Mouse (Mus musculus): ENCODE measurements around the gene Gm281.

Gene Gm281

DNA sequence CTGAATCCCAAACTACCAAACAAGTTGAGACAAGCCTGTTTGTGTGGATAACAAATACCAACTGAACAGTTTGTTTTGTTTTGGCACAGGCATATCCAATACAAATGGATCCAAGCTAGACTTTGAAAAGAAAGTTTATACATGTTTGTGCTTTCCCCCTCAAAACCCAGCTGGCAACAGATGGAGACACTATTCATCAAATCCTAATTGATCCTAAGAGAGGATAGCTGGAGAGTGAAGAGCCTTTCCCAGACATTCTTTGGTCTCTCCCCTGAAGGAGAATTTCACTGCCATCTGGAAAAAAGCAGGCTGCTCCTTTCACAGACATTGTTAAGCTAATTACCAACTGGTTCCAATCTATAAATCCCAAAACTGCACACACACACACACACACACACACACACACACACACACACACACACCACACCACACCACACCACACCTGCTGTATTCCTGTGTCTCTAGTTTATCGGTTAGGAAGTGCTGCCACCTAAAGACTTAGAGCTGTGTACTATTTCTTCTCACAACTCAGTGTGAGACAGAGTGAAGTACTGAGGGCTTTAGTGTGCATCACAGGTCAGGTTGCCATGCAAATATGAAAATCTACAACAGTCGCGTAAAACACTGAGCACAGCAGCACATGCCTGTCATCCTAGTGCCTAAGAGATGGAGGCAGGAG, 101.3 kb downstream of the Gm281 start:
- DNase-seq, result no peak

DNA sequence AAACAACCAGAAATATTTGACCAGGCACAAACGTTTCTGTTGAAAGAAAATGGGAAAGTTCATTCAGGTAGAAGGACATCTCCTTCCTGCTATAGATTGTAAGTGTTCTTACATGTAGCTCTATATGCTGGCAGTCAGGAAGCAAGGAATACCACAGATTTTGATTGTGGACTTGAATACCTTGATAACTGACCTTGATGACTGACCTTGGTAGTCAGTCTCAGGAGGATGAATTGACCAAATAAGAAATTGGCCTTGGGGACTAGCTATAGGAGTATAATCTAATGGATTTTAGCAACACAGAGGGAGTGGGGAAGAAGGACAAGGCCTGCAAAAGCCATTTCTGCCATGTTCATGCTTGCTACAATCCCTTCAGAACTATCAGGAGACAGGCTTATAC, 123.8 kb downstream of the Gm281 start:
- no peak for DNase-seq

DNA sequence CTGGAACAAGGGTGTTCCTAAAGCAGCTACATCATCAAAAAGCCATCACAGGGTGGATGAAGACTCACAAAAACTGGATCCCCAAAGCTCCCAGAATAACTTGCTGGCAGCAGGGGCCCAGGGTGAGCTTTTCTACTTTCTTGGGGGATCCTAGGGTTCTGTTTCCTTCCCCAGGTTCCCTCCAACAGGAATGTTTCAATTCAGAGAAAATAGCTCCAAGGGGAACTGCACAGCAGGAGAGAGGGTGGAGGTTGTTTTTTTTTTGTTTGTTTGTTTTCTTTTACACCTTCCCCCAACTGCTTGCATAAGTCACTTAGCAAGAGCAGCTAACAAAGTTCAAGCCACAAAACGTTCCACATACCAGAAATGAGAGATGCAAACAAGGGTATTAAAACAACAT, 124.3 kb downstream of the Gm281 start:
- no peak for DNase-seq

DNA sequence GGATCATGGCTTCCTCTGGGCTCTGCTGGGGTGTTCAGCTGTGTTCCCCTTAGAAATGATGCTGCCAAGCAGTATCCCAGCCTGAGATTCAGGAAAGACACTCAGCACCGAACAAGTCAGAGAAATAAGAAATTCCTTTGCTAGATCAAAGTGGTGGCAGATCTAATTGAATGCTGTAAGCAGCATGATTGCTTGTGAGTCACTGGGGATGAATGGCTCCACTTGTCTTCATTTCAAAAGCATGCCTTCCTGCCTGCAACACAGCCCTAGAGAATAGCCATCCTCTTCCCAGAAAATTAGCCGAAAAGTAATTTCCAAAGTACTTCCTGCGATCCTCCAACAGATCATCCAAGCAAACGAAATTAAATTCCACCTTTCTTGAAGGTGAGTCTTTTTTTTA, 131.3 kb downstream of the Gm281 start:
- DNase-seq, result no peak

DNA sequence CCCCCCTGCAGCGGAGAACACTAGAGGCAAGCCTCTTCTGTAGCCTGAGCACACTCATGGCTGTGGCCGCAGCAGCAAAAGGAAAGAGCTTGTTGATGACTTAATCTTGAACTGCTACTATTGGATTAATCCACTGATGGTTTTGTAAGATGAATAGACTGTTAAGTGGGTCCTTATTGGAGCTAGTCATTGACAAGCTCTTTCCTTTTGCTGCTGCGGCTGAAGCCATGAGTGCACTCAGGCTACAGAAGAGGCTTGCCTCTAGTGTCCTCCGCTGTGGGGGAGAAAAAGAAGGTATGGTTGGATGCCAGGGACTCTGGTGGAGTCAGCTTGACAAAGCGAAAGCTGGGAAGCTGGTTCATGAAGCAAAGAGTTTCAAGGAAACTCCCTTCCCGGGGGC, 135.9 kb downstream of the Gm281 start:
- no peak for DNase-seq

DNA sequence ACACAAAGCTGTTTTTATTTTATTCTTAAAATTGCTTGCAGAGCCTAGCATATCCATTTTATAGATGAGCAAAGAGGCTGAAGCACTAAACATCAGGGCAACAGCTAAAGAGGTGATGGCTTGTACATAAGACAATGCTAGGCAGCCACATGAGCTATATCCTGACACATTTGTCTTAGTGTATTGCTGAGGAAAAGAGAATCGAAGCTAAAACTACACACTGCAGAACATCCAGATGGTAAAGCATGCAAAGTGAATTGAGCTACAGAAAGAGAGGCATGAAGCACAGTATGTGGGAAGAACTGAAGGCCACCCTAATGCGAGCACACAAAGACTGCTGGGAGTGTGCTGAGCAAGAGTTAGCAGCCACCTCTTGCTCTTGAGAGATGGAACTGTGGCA, 143.1 kb downstream of the Gm281 start:
- no peak for DNase-seq

DNA sequence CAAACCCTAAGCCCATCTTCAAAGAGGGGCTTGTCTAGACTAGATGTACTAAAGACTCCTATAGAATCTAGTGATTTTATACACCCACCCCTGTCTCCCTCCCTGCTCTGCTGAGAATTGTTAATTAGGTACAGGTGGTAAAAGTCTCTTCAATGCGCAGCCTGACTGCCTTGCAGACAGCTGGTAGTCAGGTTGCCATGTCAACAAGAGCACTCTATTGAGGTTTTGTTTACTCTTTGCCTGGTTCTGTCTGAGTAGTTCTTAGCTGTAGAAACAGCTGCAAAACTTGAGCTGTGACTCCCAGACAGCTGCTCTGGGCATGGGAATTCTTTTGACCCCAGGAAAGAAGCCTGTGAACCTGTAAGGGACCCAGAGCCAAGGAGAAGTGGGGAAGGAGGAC, 143.6 kb downstream of the Gm281 start:
- DNase-seq, result no peak

Data from right cerebral cortex, postnatal 14 days (tissue).